Mouse (Mus musculus) forebrain, embryonic 12.5 days (tissue): ENCODE measurements around the gene Sgk1. TPM values are rescaled to one million over a fixed set of nuclear protein-coding genes. Genes with fewer than 3 reads are reported as not detected.

Experiments
- ATAC-seq: fragments of 200-750 bp; cut with Nextera tagmentation; 2 replicates; pipeline ENCODE4 v1.8.0; 2017; ENCODE audit warnings: moderate TSS enrichment; ENCODE audit not compliant: low FRiP score
- H3K27ac ChIP-seq: fragments of 300-500 bp; sonication (generic); 2 replicates; pipeline ENCODE4 v1.5.1; 2016; ENCODE audit warnings: mild to moderate bottlenecking
- H3K27me3 ChIP-seq: fragments of 300-500 bp; sonication (generic); 2 replicates; pipeline ENCODE4 v1.6.1; 2016; ENCODE audit warnings: mild to moderate bottlenecking
- H3K36me3 ChIP-seq: fragments of 300-500 bp; sonication (generic); replicated peaks from 2 replicates; pipeline ENCODE4 v1.6.1; 2016; ENCODE audit warnings: mild to moderate bottlenecking
- H3K4me1 ChIP-seq: fragments of 300-500 bp; sonication (generic); 2 replicates; pipeline ENCODE4 v1.6.1; 2016
- H3K4me2 ChIP-seq: fragments of 300-500 bp; sonication (generic); 2 replicates; pipeline ENCODE4 v1.6.1; 2016; ENCODE audit warnings: mild to moderate bottlenecking, moderate library complexity
- H3K4me3 ChIP-seq: fragments of 300-500 bp; sonication (generic); replicated peaks from 2 replicates; pipeline ENCODE4 v1.5.1; 2016; ENCODE audit warnings: mild to moderate bottlenecking
- H3K9ac ChIP-seq: fragments of 300-500 bp; sonication (generic); 2 replicates; pipeline ENCODE4 v1.6.1; 2016; ENCODE audit warnings: mild to moderate bottlenecking
- H3K9me3 ChIP-seq: fragments of 300-500 bp; sonication (generic); 2 replicates; pipeline ENCODE4 v1.6.1; 2016
- WGBS: fragments of 180-500 bp; shearing (Covaris S2); methylation state at CpG from one replicate; pipeline ENCODE4 v1.1.7; 2016; 5-methylcytosine and 5-hydroxymethylcytosine counted together
- polyA plus RNA-seq: library from polyadenylated mRNA; unstranded; fragments of >200 nt; fragmentation: Nextera tagmentation; extraction: Ambion mirVana; gene quantifications from 2 replicates; pipeline ENCODE4 v1.2.1, GENCODE M21; 2016

The Sgk1 gene
- polyA plus RNA-seq, 1 experiment from 2014 or later = 23.7 TPM

DNA sequence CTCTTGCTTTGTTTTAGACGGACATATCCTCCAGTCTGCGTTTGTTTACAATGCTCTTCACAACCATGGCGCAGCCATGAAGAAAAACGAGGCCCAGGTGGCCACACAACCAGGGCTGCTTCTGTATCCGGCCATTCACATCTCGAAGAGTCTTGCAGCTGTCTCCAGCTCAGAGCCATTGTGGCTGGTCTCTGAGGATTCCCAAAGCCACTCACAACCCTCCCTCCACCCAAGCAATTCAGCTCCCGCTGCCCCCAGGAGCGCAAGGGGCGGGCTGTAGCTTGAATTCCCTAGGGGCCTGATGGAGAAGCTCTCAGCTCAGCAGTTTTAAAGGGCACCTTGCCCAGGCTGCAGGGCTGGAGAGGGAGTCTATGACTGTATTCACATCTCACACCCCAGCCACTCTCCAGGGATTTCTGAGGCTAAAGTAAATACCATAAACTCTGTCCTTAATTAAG is 41.5 kb downstream of the Sgk1 start:
- H3K9ac ChIP-seq = no peak overlapping the region

GRCm38 (mm10) chr10:21924051-21924720 is 42.2 kb downstream of the Sgk1 start:
- WGBS = 82% methylated on average over 16 of the region's 16 CpGs
- H3K27me3 ChIP-seq = 0 out of 2 replicates have a peak, but pooled peaks cover 3% of the 10 kb centered on the region
- no peak overlapping the region; the same call in 1 of the 2 replicates for H3K4me2 ChIP-seq
- no peaks in the 10 kb centered on the region for H3K9me3 ChIP-seq
- peaks cover 18% of the 10 kb centered on the region for H3K4me1 ChIP-seq
- no peak overlapping the region for H3K4me3 ChIP-seq
- H3K9ac ChIP-seq = no peak overlapping the region
- H3K36me3 ChIP-seq = no peaks in the 10 kb centered on the region
- H3K27ac ChIP-seq = no peak overlapping the region
- no peak for ATAC-seq

More for the DNA sequence above, 41.5 kb downstream of the Sgk1 start:
- 5% methylated on average over 9 of the region's 9 CpGs for WGBS
- ATAC-seq = peak; percentile 76
- H3K4me3 ChIP-seq = no peak overlapping the region
- H3K4me2 ChIP-seq = peak overlapping the region; percentile 32
- H3K27ac ChIP-seq = peak overlapping the region; percentile 21; the same call in 1 of the 2 replicates
- H3K27me3 ChIP-seq = 0 out of 2 replicates have a peak, but pooled peaks cover 3% of the 10 kb centered on the region
- no peaks in the 10 kb centered on the region for H3K36me3 ChIP-seq
- H3K9me3 ChIP-seq = no peaks in the 10 kb centered on the region
- H3K4me1 ChIP-seq = peaks cover 18% of the 10 kb centered on the region

- no peak overlapping the region for H3K27ac ChIP-seq
- 95% methylated on average over 5 of the region's 5 CpGs for WGBS
- ATAC-seq = no peak
Measured at GRCm38 (mm10) chr10:21926941-21927340, 45.0 kb downstream of the Sgk1 start.

GRCm38 (mm10) chr10:21930781-21931380 is 48.9 kb downstream of the Sgk1 start:
- 0 out of 2 replicates have a peak, but pooled peaks cover 3% of the 10 kb centered on the region for H3K27me3 ChIP-seq
- H3K4me3 ChIP-seq = no peak overlapping the region
- 75% methylated on average over 10 of the region's 10 CpGs for WGBS
- no peak overlapping the region for H3K27ac ChIP-seq
- H3K4me1 ChIP-seq = no peaks in the 10 kb centered on the region
- no peak for ATAC-seq
- H3K36me3 ChIP-seq = no peaks in the 10 kb centered on the region
- no peak overlapping the region for H3K4me2 ChIP-seq
- H3K9me3 ChIP-seq = no peaks in the 10 kb centered on the region
- no peak overlapping the region for H3K9ac ChIP-seq

More at GRCm38 (mm10) chr10:21926941-21927340, 45.0 kb downstream of the Sgk1 start:
- H3K4me2 ChIP-seq = no peak overlapping the region
- H3K36me3 ChIP-seq = no peaks in the 10 kb centered on the region
- no peaks in the 10 kb centered on the region for H3K9me3 ChIP-seq
- H3K4me1 ChIP-seq = peaks cover 18% of the 10 kb centered on the region
- 0 out of 2 replicates have a peak, but pooled peaks cover 3% of the 10 kb centered on the region for H3K27me3 ChIP-seq
- no peak overlapping the region for H3K4me3 ChIP-seq
- no peak overlapping the region for H3K9ac ChIP-seq

GRCm38 (mm10) chr10:21932791-21933190 is 50.8 kb downstream of the Sgk1 start:
- H3K36me3 ChIP-seq = no peaks in the 10 kb centered on the region
- peaks cover 10% of the 10 kb centered on the region for H3K4me1 ChIP-seq
- no peaks in the 10 kb centered on the region for H3K9me3 ChIP-seq
- H3K9ac ChIP-seq = no peak overlapping the region
- ATAC-seq = no peak
- no peak overlapping the region for H3K4me3 ChIP-seq
- H3K27ac ChIP-seq = no peak overlapping the region
- WGBS = 82% methylated on average over 3 of the region's 3 CpGs
- H3K4me2 ChIP-seq = no peak overlapping the region
- no peaks in the 10 kb centered on the region; the same call in 1 of the 2 replicates for H3K27me3 ChIP-seq

DNA sequence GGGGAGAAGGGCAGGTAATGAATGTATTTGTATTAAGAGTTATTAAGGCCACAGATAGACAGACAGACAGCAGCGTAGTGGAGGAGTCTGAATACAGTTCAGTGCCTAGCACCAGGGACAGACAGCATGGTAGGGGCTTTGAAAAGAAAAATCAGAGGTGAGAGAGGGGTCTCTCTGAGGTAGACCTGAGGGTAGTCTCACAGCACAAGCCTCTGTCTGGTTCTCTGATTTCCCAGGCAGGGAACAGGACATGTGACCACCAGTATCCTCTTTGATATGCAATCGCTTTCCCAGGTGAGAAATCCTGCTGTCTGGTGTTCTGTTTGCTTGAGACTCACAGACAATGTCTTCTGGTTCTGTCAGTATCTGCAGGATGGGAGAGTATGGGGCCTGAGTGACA is 52.8 kb downstream of the Sgk1 start:
- Histone ChIP-seq H3K4me1 (peaks cover 10% of the 10 kb centered on the region), H3K4me3 (no peak overlapping the region), H3K27me3 (no peaks in the 10 kb centered on the region; the same call in 1 of the 2 replicates), H3K9me3 (no peaks in the 10 kb centered on the region), H3K36me3 (no peaks in the 10 kb centered on the region), H3K4me2 (no peak overlapping the region), H3K27ac (no peak overlapping the region), H3K9ac (no peak overlapping the region)
- WGBS = 93% methylated on average over 2 of the region's 2 CpGs
- ATAC-seq = no peak

DNA sequence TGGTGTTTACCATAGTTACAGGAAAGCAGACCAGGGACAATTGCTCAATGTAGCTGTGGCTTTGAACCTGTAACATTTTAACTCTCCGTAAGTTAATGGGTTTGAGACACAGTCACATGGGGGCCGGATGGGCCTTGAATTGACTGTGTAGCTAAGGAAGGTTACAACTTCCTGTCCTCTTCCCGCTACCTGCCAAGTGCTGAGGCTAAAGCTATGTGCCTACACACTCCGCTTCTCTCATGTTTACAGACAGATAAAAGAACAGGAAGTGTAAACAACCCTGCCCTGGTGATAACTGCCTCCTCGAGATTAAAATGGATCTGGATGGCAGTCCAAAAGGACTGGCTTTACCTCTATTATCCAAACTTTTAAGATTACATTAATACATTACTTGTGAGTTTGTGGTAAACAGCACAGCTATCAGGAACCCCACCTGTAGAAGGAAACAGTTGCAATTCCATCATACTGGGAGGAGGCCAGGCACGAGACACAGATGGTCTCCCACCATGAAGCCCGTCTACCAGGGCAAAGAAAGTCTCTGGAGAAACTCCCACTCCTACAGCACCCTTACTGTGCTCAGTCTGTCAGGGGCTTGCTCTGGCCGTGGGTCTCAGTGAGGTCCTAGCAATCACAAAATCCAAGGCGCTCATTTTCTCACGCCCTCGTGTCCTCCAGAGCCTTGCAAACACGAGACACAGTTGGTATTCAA is 54.7 kb downstream of the Sgk1 start:
- WGBS = 48% methylated on average over 12 of the region's 12 CpGs
- H3K4me3 ChIP-seq = no peak overlapping the region
- peak overlapping the region; percentile 25; the same call in 1 of the 2 replicates for H3K27ac ChIP-seq
- peaks cover 10% of the 10 kb centered on the region for H3K4me1 ChIP-seq
- 0 out of 2 replicates have a peak overlapping the region, but pooled peaks have one; percentile 15 for H3K4me2 ChIP-seq
- no peak for ATAC-seq
- no peaks in the 10 kb centered on the region for H3K36me3 ChIP-seq
- no peak overlapping the region for H3K9ac ChIP-seq
- no peaks in the 10 kb centered on the region; the same call in 1 of the 2 replicates for H3K27me3 ChIP-seq
- H3K9me3 ChIP-seq = no peaks in the 10 kb centered on the region

DNA sequence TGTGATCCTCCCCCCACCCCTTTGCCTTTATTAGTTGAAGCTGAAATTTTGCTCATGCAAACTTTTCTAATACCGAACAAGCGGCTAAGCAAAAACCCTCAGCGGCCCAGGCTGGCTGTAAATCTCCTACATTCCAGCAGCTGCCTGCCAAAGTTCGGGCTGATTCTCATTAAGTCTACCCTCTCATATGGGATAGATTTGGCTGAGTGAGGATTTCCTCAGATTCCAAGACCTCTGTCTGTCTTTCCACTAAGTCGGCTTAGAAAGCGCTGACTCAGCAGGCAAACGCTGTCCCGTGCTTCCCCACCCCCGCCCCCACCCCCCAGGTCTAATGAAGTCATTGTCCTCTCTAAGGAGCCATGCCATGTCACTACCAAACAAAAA is 55.2 kb downstream of the Sgk1 start:
- H3K36me3 ChIP-seq = no peaks in the 10 kb centered on the region
- peaks cover 10% of the 10 kb centered on the region for H3K4me1 ChIP-seq
- H3K27ac ChIP-seq = peak overlapping the region; percentile 25; the same call in 1 of the 2 replicates
- 0 out of 2 replicates have a peak overlapping the region, but pooled peaks have one; percentile 15 for H3K4me2 ChIP-seq
- 13% methylated on average over 9 of the region's 9 CpGs for WGBS
- ATAC-seq = no peak
- no peak overlapping the region for H3K9ac ChIP-seq
- no peaks in the 10 kb centered on the region for H3K9me3 ChIP-seq
- no peak overlapping the region for H3K4me3 ChIP-seq
- H3K27me3 ChIP-seq = no peaks in the 10 kb centered on the region; the same call in 1 of the 2 replicates

GRCm38 (mm10) chr10:21938166-21938565 is 56.2 kb downstream of the Sgk1 start:
- no peak overlapping the region for H3K9ac ChIP-seq
- H3K4me1 ChIP-seq = peaks cover 10% of the 10 kb centered on the region
- no peak overlapping the region for H3K27ac ChIP-seq
- H3K36me3 ChIP-seq = no peaks in the 10 kb centered on the region
- ATAC-seq = no peak
- H3K9me3 ChIP-seq = no peaks in the 10 kb centered on the region
- H3K4me3 ChIP-seq = no peak overlapping the region
- no peaks in the 10 kb centered on the region; the same call in 1 of the 2 replicates for H3K27me3 ChIP-seq
- 71% methylated on average over 4 of the region's 4 CpGs for WGBS
- no peak overlapping the region for H3K4me2 ChIP-seq

- Histone ChIP-seq H3K27me3 (no peaks in the 10 kb centered on the region; the same call in 1 of the 2 replicates), H3K9me3 (no peaks in the 10 kb centered on the region), H3K4me3 (no peak overlapping the region), H3K4me1 (peaks cover 10% of the 10 kb centered on the region), H3K9ac (no peak overlapping the region), H3K36me3 (no peaks in the 10 kb centered on the region), H3K4me2 (no peak overlapping the region), H3K27ac (no peak overlapping the region)
- 91% methylated on average over 3 of the region's 3 CpGs for WGBS
- ATAC-seq = no peak
Measured at GRCm38 (mm10) chr10:21941235-21941634, 59.3 kb downstream of the Sgk1 start.

DNA sequence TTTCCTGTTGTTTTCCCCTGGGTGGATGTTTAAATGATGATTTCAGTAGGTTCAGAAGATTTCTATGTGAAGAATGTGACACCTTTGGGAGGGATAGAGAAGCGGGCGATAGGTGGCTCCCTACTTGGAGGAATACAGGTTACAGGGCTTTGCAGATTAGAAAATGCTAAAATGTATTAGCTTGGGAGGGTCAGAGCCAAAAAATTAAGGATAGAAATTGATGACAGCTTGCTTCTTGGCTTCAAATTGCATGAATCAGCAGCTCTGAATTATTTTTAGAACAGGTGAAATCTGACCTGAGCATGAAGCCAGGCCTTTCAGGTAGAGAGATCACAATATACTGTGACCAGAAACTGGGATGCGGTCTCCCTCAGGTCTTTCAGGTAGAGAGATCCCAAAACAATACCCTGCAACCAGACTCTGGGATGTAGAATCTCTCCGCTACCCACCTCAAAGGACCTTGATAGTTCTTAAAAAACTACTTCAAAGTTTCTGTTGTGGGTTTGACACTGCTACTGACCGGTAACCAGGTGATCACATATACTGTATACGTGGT is 61.2 kb downstream of the Sgk1 start:
- no peak for ATAC-seq
- WGBS = 91% methylated on average over 6 of the region's 6 CpGs

GRCm38 (mm10) chr10:21945195-21945594 is 63.2 kb downstream of the Sgk1 start:
- H3K27me3 ChIP-seq = no peaks in the 10 kb centered on the region
- ATAC-seq = no peak
- no peaks in the 10 kb centered on the region for H3K4me1 ChIP-seq
- no peaks in the 10 kb centered on the region for H3K36me3 ChIP-seq
- no peak overlapping the region for H3K27ac ChIP-seq
- H3K4me3 ChIP-seq = no peak overlapping the region
- no peak overlapping the region for H3K4me2 ChIP-seq
- no peaks in the 10 kb centered on the region for H3K9me3 ChIP-seq
- WGBS = 74% methylated on average over 1 of the region's 1 CpGs
- no peak overlapping the region for H3K9ac ChIP-seq

More for the DNA sequence above, 61.2 kb downstream of the Sgk1 start:
- Histone ChIP-seq H3K4me2 (no peak overlapping the region), H3K4me1 (no peaks in the 10 kb centered on the region), H3K27ac (no peak overlapping the region), H3K36me3 (no peaks in the 10 kb centered on the region), H3K9ac (no peak overlapping the region), H3K27me3 (no peaks in the 10 kb centered on the region), H3K4me3 (no peak overlapping the region), H3K9me3 (no peaks in the 10 kb centered on the region)
